ENCODE assay signal across 8 mouse cellular contexts in the genomic region with DNA sequence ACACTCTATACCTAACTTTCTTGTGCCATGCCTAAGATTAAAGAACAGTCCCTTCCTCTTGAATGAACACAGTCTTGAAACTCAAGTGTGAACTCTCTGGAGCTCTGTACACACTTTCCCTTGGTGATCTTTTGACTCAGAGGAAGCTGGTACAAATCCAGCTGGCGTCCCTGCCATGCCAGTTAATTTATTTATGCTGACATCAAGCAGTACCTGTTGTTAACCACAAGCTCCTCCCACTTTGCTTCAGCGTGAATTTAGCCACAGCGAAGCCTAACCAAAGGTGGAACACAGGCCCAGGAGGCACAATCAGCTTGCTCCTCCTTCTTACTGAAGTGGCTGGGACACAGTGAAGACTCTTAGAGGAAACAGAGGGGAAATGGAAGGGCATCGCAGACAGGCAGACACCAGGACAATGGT. TPM values are rescaled to one million over a fixed set of nuclear protein-coding genes. Genes with fewer than 3 reads are reported as not detected.
A peak's percentile ranks its signal among the peaks of the same experiment; 100 is the strongest.
DNase-seq lines count a peak whose midpoint lies in the region; ATAC-seq and TF ChIP-seq lines count a peak whose summit lies in the region.

No protein-coding gene starts in this region.

- H3K27ac ChIP-seq in forebrain, embryonic 12.5 days: no peak overlapping the region
- H3K27ac ChIP-seq in kidney, embryonic 15.5 days: no peak overlapping the region
- no peak overlapping the region for H3K27ac ChIP-seq in stomach, postnatal 0 days (replicated peaks)

- peaks cover 24% of the 10 kb centered on the region for H3K4me1 ChIP-seq in E14TG2a.4 (replicated peaks; ENCODE audit: low read depth, low read length)
- peaks cover 7% of the 10 kb centered on the region for H3K4me1 ChIP-seq in forebrain, embryonic 12.5 days
- 0 out of 2 replicates have a peak, but pooled peaks cover 5% of the 10 kb centered on the region for H3K4me1 ChIP-seq in kidney, embryonic 15.5 days
- no peaks in the 10 kb centered on the region for H3K4me1 ChIP-seq in stomach, postnatal 0 days (replicated peaks; ENCODE audit: control insufficient read depth, insufficient read depth)

- WGBS in forebrain, embryonic 12.5 days: 10% methylated on average over 4 of the region's 4 CpGs
- WGBS in kidney, embryonic 15.5 days: 5% methylated on average over 4 of the region's 4 CpGs
- 12% methylated on average over 4 of the region's 4 CpGs for WGBS in stomach, postnatal 0 days

- DNase-seq in 3T3-L1 (ENCODE audit: low read depth, low spot score): peak; percentile 55
- DNase-seq in lung, postnatal 36 days: peak; percentile 82
- DNase-seq in stomach, postnatal 0 days (ENCODE audit: low spot score): peak; percentile 19
- DNase-seq in layer of hippocampus, adult 9-10 months (ENCODE audit: low spot score): no peak
- DNase-seq in left cerebral cortex, postnatal 25 days (ENCODE audit: low spot score in 2 of 2): no peak

- peak overlapping the region; percentile 45 for H3K4me2 ChIP-seq in forebrain, embryonic 12.5 days
- peak overlapping the region; percentile 47 for H3K4me2 ChIP-seq in kidney, embryonic 15.5 days
- H3K4me2 ChIP-seq in stomach, postnatal 0 days (replicated peaks; ENCODE audit: low read depth): no peak overlapping the region; the same call in 1 of the 2 replicates

- no peak for TF ChIP-seq CTCF in E14TG2a.4 (conservative IDR thresholded peaks at IDR 0.05; ENCODE audit: low read length)
- TF ChIP-seq CTCF in stomach, postnatal 0 days (IDR thresholded peaks at IDR 0.05; ENCODE audit: low read depth): no peak

- H3K36me3 ChIP-seq in E14TG2a.4 (ENCODE audit: insufficient read depth, low read length): no peaks in the 10 kb centered on the region
- H3K36me3 ChIP-seq in forebrain, embryonic 12.5 days (replicated peaks): no peaks in the 10 kb centered on the region
- H3K36me3 ChIP-seq in kidney, embryonic 15.5 days: no peaks in the 10 kb centered on the region
- no peaks in the 10 kb centered on the region for H3K36me3 ChIP-seq in stomach, postnatal 0 days (ENCODE audit: control insufficient read depth, insufficient read depth, low read length)

- H3K27me3 ChIP-seq in E14TG2a.4 (ENCODE audit: insufficient read depth, low read length): peaks cover 5% of the 10 kb centered on the region
- no peaks in the 10 kb centered on the region for H3K27me3 ChIP-seq in forebrain, embryonic 12.5 days
- H3K27me3 ChIP-seq in kidney, embryonic 15.5 days: no peaks in the 10 kb centered on the region
- no peaks in the 10 kb centered on the region for H3K27me3 ChIP-seq in stomach, postnatal 0 days (ENCODE audit: control insufficient read depth, insufficient read depth, low read length)

- H3K9ac ChIP-seq in forebrain, embryonic 12.5 days: 0 out of 2 replicates have a peak overlapping the region, but pooled peaks have one; percentile 38
- H3K9ac ChIP-seq in kidney, embryonic 15.5 days: no peak overlapping the region
- no peak overlapping the region for H3K9ac ChIP-seq in stomach, postnatal 0 days (ENCODE audit: low read length)

- TF ChIP-seq EP300 in stomach, postnatal 0 days (optimal IDR thresholded peaks at IDR 0.05): no peak

- ATAC-seq in forebrain, embryonic 12.5 days (ENCODE audit: low FRiP score): peak; percentile 44; the same call in 1 of the 2 replicates
- ATAC-seq in kidney, embryonic 15.5 days (replicated peaks; ENCODE audit: low FRiP score): peak; percentile 59
- ATAC-seq in stomach, postnatal 0 days (ENCODE audit: low FRiP score, low TSS enrichment): 0 out of 2 replicates have a peak, but pooled peaks have one; percentile 29

- peak overlapping the region; percentile 13; the same call in 1 of the 2 replicates for H3K4me3 ChIP-seq in E14TG2a.4 (replicated peaks; ENCODE audit: low read length)
- H3K4me3 ChIP-seq in forebrain, embryonic 12.5 days (replicated peaks): peak overlapping the region; percentile 13
- no peak overlapping the region for H3K4me3 ChIP-seq in kidney, embryonic 15.5 days (replicated peaks)
- H3K4me3 ChIP-seq in stomach, postnatal 0 days (ENCODE audit: low read depth, low read length): no peak overlapping the region

- peaks cover under 1% of the 10 kb centered on the region for H3K9me3 ChIP-seq in E14TG2a.4 (ENCODE audit: low read length)
- H3K9me3 ChIP-seq in forebrain, embryonic 12.5 days: no peaks in the 10 kb centered on the region
- H3K9me3 ChIP-seq in kidney, embryonic 15.5 days (replicated peaks): no peaks in the 10 kb centered on the region
- no peaks in the 10 kb centered on the region for H3K9me3 ChIP-seq in stomach, postnatal 0 days (ENCODE audit: control insufficient read depth, low read length)

- intact Hi-C loops in left cerebral cortex, postnatal 25 days (cut with DNase I): no loop called here

RNA-seq across cellular contexts. Expression of a gene that starts 20.7 kb away (rescaled TPM):
- not detected in 2 replicates for polyA plus RNA-seq in forebrain, embryonic 12.5 days (2016; fragmentation: Nextera tagmentation; extraction: Ambion mirVana)
- polyA plus RNA-seq in kidney, embryonic 15.5 days (2015; fragmentation: Nextera tagmentation; extraction: Ambion mirVana): not detected in 2 replicates
- polyA plus RNA-seq in stomach, postnatal 0 days (2015; fragmentation: Nextera tagmentation; extraction: Ambion mirVana): 0.04 TPM in 1 of 2 replicates, not detected in the other
- total RNA-seq in left cerebral cortex, postnatal 25 days (2021): not detected

RNA-seq across cellular contexts. Expression of a gene that starts 27.2 kb away (rescaled TPM):
- 0.51 and 0.75 TPM in 2 replicates for polyA plus RNA-seq in forebrain, embryonic 12.5 days (2016; fragmentation: Nextera tagmentation; extraction: Ambion mirVana)
- 23.4 and 32.8 TPM in 2 replicates for polyA plus RNA-seq in kidney, embryonic 15.5 days (2015; fragmentation: Nextera tagmentation; extraction: Ambion mirVana)
- polyA plus RNA-seq in stomach, postnatal 0 days (2015; fragmentation: Nextera tagmentation; extraction: Ambion mirVana): 219 and 276 TPM in 2 replicates
- 1 to 10 TPM in 1 of 2 experiments, under 1 TPM in 1; 0.32 to 1.2 TPM for total RNA-seq in left cerebral cortex, postnatal 25 days (2021)

RNA-seq across cellular contexts. Expression of a gene that starts 34.3 kb away (rescaled TPM):
- polyA plus RNA-seq in forebrain, embryonic 12.5 days (2016; fragmentation: Nextera tagmentation; extraction: Ambion mirVana): 81.6 and 84.6 TPM in 2 replicates
- polyA plus RNA-seq in kidney, embryonic 15.5 days (2015; fragmentation: Nextera tagmentation; extraction: Ambion mirVana): 15.3 and 16.2 TPM in 2 replicates
- polyA plus RNA-seq in stomach, postnatal 0 days (2015; fragmentation: Nextera tagmentation; extraction: Ambion mirVana): 1.7 and 2.4 TPM in 2 replicates
- total RNA-seq in left cerebral cortex, postnatal 25 days (2021): 10 to 100 TPM; 84.1 to 91.8 TPM

Comparison
In these comparisons a context has a peak if more than half of its experiments do, and no peak if none do; other contexts are left out.
1. DNase-seq: peak in 3T3-L1 (single experiment), lung, postnatal 36 days (single experiment) and stomach, postnatal 0 days (single experiment); none in layer of hippocampus, adult 9-10 months (single experiment) and left cerebral cortex, postnatal 25 days (0 of 2).
2. H3K4me3 ChIP-seq: peak in E14TG2a.4 (single experiment) and forebrain, embryonic 12.5 days (single experiment); none in kidney, embryonic 15.5 days (single experiment) and stomach, postnatal 0 days (single experiment).
3. RNA of a gene that starts 27.2 kb away (polyA plus RNA-seq): 219 to 276 TPM in stomach, postnatal 0 days and 23.4 to 32.8 TPM in kidney, embryonic 15.5 days; 0.51 to 0.75 TPM in forebrain, embryonic 12.5 days; every median in the first group is over 10 times any median in the second.
4. Peak in every context shown above with its lines, with median percentiles within 50 percentile points of each other: ATAC-seq.